ENCODE assay signal across 8 mouse cellular contexts in genomic region chr10:58394170-58394569, GRCm38 (mm10). TPM values are rescaled to one million over a fixed set of nuclear protein-coding genes. Genes with fewer than 3 reads are reported as not detected.
DNase-seq lines count a peak whose midpoint lies in the region; ATAC-seq and TF ChIP-seq lines count a peak whose summit lies in the region.

No protein-coding gene starts in this region.

- ATAC-seq in hindbrain, embryonic 14.5 days (ENCODE audit: low FRiP score), result no peak
- ATAC-seq in hindbrain, postnatal 0 days, result no peak
- ATAC-seq in granulocyte monocyte progenitor cell, adult 5-6 weeks (replicated peaks; ENCODE audit: poor library complexity, severe bottlenecking), result no peak

- no peak overlapping the region for H3K4me3 ChIP-seq in hindbrain, embryonic 14.5 days (replicated peaks; ENCODE audit: low read length)
- no peak overlapping the region for H3K4me3 ChIP-seq in hindbrain, postnatal 0 days (ENCODE audit: low read length)
- no peak overlapping the region for H3K4me3 ChIP-seq in olfactory bulb, adult 2 months (ENCODE audit: insufficient read depth, low read depth, low read length)

- H3K9ac ChIP-seq in hindbrain, embryonic 14.5 days, result no peak overlapping the region
- no peak overlapping the region for H3K9ac ChIP-seq in hindbrain, postnatal 0 days (replicated peaks; ENCODE audit: low read length)

- H3K4me1 ChIP-seq in hindbrain, embryonic 14.5 days (replicated peaks; ENCODE audit: control insufficient read depth, insufficient read depth, low read length), result no peaks in the 10 kb centered on the region
- 0 out of 2 replicates have a peak, but pooled peaks cover 5% of the 10 kb centered on the region for H3K4me1 ChIP-seq in hindbrain, postnatal 0 days (ENCODE audit: insufficient read depth, low read length)
- peaks cover 9% of the 10 kb centered on the region for H3K4me1 ChIP-seq in olfactory bulb, adult 2 months (ENCODE audit: control insufficient read depth, insufficient read depth, low read length)

- no peaks in the 10 kb centered on the region for H3K9me3 ChIP-seq in hindbrain, embryonic 14.5 days (ENCODE audit: control insufficient read depth, low read length)
- no peaks in the 10 kb centered on the region for H3K9me3 ChIP-seq in hindbrain, postnatal 0 days (ENCODE audit: low read length)

- no peak for DNase-seq in hindbrain, embryonic 14.5 days (ENCODE audit: low spot score)
- DNase-seq in hindbrain, postnatal 0 days (ENCODE audit: low spot score), result no peak
- DNase-seq in gastrocnemius, postnatal 36 days, result peak; percentile 47 to 51
- peak; percentile 45 for DNase-seq in kidney, postnatal 14 days
- DNase-seq in left cerebral cortex, postnatal 14 days (ENCODE audit: low spot score in 2 of 2), result no peak
- DNase-seq in urinary bladder, postnatal 14 days (ENCODE audit: low spot score), result no peak

- TF ChIP-seq CTCF in hindbrain, postnatal 0 days (IDR thresholded peaks at IDR 0.05; ENCODE audit: low read depth), result no peak
- TF ChIP-seq CTCF in olfactory bulb, adult 2 months (IDR thresholded peaks at IDR 0.05; ENCODE audit: insufficient read depth, low read depth, low read length), result no peak

- no peaks in the 10 kb centered on the region for H3K36me3 ChIP-seq in hindbrain, embryonic 14.5 days (replicated peaks; ENCODE audit: control insufficient read depth, insufficient read depth)
- H3K36me3 ChIP-seq in hindbrain, postnatal 0 days (ENCODE audit: insufficient read depth, low read length), result peaks cover 3% of the 10 kb centered on the region; the same call in 1 of the 2 replicates

- no peak overlapping the region for H3K4me2 ChIP-seq in hindbrain, embryonic 14.5 days (replicated peaks)
- H3K4me2 ChIP-seq in hindbrain, postnatal 0 days (ENCODE audit: low read depth, low read length), result no peak overlapping the region

- H3K27me3 ChIP-seq in hindbrain, embryonic 14.5 days (ENCODE audit: control insufficient read depth, insufficient read depth, low read length), result no peaks in the 10 kb centered on the region
- H3K27me3 ChIP-seq in hindbrain, postnatal 0 days (ENCODE audit: insufficient read depth, low read length), result no peaks in the 10 kb centered on the region

- WGBS in hindbrain, embryonic 14.5 days, result 66% methylated on average over 10 of the region's 10 CpGs
- 59% methylated on average over 10 of the region's 10 CpGs for WGBS in hindbrain, postnatal 0 days
- 41% methylated on average over 10 of the region's 10 CpGs for WGBS in olfactory bulb, adult 2 months

- no peak for TF ChIP-seq POLR2A in olfactory bulb, adult 2 months (IDR thresholded peaks at IDR 0.05; ENCODE audit: insufficient read depth, low read depth, low read length)

- peak overlapping the region; percentile 9; the same call in 1 of the 2 replicates for H3K27ac ChIP-seq in hindbrain, embryonic 14.5 days
- no peak overlapping the region for H3K27ac ChIP-seq in hindbrain, postnatal 0 days
- peak overlapping the region; percentile 70 for H3K27ac ChIP-seq in olfactory bulb, adult 2 months (ENCODE audit: insufficient read depth, low read depth, low read length)

- intact Hi-C loops in gastrocnemius, postnatal 36 days (cut with DNase I), result no loop called here
- intact Hi-C loops in left cerebral cortex, postnatal 14 days (cut with DNase I), result loop anchor here (5.0 kb wide), 1 partner anchor 53 kb away; the partner anchor contains the start of gene Ranbp2

RNA-seq across cellular contexts. Expression of gene Ranbp2, which starts 52.5 kb away (rescaled TPM):
- polyA plus RNA-seq in hindbrain, embryonic 14.5 days (2014; fragmentation: Nextera tagmentation; extraction: Ambion mirVana), result 23.6 and 27.0 TPM in 2 replicates
- total RNA-seq in hindbrain, postnatal 0 days (2014; rRNA removed), result 32.1 and 32.6 TPM in 2 replicates
- polyA plus RNA-seq in hindbrain, postnatal 0 days (2015; fragmentation: Nextera tagmentation; extraction: Ambion mirVana), result 12.9 and 13.5 TPM in 2 replicates
- 10 to 100 TPM; 36.3 to 41.8 TPM for total RNA-seq in gastrocnemius, postnatal 36 days (2021)
- polyA plus RNA-seq in olfactory bulb, adult 2 months (2012; ENCODE audit: insufficient read depth, insufficient read length, low replicate concordance, missing spikeins), result 82.6 TPM in 1 of 2 replicates, not detected in the other
- total RNA-seq in granulocyte monocyte progenitor cell, adult 5-6 weeks (2014; fragmentation: Nextera tagmentation), result 96.7 and 115 TPM in 2 replicates
- 206 and 245 TPM in 2 replicates for total RNA-seq in granulocyte monocyte progenitor cell, adult 5-6 weeks (2017)
- 10 to 100 TPM; 78.5 to 82.9 TPM for total RNA-seq in left cerebral cortex, postnatal 14 days (2021)

Comparison
In these comparisons a context has a peak if more than half of its experiments do, and no peak if none do; other contexts are left out.
1. DNase-seq: peak in gastrocnemius, postnatal 36 days (2 of 2) and kidney, postnatal 14 days (single experiment); none in hindbrain, embryonic 14.5 days (single experiment), hindbrain, postnatal 0 days (single experiment), left cerebral cortex, postnatal 14 days (0 of 2) and urinary bladder, postnatal 14 days (single experiment).